Mouse (Mus musculus) right cerebral cortex, adult 2 months (tissue): ENCODE measurements around the gene Pygb.

Experiments used
- DNase-seq, 2 experiments: peaks; one replicate each; pipeline ENCODE4 v3.0.0; 2021 to 2022; ENCODE audit warnings: low spot score in 2 of 2

Gene Pygb

DNA sequence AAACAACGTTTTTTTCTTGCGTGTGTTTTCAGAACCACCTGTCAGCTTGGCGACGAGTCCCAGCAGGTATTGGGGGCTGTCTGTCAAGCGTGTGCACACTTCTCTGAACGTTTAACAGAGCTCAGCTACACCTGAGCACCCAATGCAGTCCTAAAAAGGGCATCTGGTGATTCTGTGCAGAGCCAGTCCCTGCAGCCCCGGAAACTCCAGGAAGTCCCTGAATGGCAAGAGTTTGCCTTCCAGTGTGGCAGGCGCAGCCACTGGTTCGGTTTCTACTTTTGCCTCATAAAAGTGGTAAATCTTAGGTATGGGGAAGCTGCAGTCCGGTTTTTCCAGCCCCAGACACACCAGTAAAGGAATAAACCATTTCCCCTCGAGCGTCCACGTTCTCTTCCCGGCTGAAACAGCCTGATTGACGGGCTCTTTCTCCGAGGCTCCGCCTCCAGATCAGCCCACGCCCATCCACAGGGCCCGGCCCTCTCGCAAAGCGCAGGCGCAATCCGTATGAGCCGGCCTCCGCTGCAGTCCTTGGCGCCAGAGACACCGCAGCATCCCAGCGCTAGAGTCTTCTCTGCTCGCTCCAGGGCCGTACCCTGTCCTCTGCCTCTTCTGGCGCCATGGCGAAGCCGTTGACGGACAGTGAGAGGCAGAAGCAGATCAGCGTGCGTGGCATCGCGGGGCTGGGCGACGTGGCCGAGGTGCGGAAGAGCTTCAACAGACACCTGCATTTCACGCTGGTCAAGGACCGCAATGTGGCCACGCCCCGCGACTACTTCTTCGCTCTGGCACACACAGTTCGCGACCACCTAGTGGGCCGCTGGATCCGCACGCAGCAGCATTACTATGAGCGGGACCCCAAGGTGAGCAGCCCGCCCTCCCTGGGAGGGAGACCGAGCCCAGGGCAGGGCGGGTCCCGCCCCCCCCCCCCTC is at the start of gene Pygb:
Pygb (plus strand) TSS at position 485 of the 930 bp plus-strand sequence.
- DNase-seq: peak; percentile 83 to 87

DNA sequence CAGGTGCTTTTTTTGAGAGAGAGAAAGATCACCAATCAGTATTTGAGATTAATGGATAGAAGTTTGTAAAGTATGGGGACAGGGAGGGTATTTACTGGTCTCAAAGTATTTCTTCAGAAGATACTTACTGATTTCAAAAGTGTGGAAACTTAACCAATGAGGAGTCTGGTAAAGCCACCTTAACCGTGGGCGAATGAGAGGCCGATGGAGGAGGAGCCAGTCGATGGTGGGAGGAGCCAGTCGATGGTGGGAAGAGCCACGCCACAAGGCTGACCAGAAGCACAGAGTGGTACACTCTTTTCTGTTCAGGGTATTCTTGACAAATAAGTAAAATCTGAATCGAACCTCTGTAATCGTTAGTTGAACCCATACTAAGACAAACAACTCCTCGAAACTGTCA is 48.7 kb upstream of the Pygb start:
- DNase-seq: no peak

DNA sequence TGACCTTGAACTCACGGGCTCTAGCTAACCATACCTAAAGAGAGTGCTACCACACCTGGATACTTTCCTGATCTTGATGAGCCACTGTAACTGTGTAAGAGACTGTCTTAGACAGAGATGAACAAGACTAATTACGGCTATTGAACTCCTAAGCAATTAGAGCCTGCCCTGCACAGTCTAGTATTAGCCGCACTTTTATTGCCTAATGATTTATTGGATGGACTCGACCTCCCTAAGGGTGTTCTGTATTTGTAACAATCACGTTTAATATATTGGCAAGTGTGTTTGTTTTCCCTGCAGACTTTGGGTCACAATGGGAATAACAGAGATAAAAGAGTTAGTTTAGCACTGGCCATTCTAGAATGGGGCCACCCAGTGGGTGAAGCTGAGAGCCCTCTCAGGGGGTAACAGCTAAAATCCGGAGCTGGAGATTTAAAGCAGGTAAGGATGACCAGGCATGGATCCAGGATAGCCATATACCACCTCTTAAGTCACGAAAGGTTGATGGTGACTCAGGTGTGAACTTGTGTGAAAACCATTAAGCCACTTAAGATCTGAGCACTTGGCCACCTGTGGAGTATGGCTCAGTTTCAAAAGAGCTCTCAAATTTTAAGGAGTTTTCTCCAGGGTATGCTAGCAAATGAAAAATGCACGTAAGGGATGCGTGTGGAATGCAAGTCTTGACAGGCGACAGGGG is 46.2 kb upstream of the Pygb start:
- no peak for DNase-seq

DNA sequence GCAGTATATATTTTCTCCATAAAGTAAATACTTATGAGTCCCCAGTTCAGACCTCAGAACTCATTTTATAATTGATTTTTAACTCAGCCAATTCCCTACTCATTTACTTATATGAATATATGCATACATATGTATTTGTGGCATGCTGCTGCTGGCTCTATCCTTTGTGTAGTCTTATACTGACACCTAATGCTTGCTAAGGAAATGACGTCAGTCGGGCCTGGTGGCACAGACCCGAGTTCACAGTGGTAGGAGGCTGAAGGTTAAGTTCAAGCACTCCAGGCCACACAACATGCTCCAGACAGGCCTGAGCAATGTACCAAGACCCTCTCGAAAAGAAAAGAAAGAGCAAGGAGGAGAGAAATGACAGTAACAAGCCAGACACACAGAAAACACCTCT is 45.1 kb upstream of the Pygb start:
- DNase-seq: no peak

GRCm38 (mm10) chr2:150745016-150745415 is 41.5 kb upstream of the Pygb start:
- DNase-seq: no peak

GRCm38 (mm10) chr2:150748854-150749253 is 37.7 kb upstream of the Pygb start, which contains the start of gene Entpd6:
TSS of gene Entpd6 (plus strand) at chr2:150749042.
- peak; percentile 99 for DNase-seq

DNA sequence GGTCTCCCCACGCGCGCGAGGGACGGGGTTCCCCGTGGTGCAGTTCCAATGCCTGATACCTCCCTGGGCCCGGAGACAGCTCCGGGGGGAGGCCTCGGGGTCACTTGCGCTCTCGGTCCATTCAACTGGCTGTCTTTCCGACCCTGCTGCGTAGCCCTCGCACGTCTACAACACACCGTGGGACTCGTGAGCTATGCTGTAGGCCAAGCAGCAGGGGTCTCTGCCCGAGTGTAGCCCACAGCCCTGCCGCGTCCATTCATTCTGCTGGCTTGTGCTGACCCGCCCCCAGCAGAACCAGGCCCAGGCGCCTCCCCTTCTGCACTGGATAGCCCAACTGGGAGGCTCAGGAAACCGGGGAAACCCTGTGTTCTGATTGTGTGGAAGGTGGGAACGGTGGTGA is 37.3 kb upstream of the Pygb start:
- no peak for DNase-seq

- no peak for DNase-seq
Measured at GRCm38 (mm10) chr2:150750129-150750979, 36.2 kb upstream of the Pygb start.

DNA sequence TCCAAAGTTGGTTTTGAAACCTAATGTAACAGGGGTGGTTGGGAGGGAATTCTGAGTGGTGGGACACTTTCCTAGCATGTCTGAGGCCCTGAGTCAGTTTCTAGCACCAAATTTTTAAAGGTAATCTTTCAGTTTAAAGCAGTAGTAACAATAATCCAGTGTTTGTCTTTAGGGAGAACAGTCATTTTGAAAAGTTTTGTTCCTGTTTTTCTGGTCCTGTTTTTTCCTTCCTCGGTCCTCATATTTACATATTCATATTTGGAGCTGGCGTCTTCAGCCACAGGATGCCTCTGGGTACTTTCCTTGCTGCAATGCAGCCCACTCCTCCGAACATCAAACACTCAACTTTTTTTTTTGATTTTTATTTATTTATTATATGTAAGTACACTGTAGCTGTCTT is 31.5 kb upstream of the Pygb start:
- no peak for DNase-seq

DNA sequence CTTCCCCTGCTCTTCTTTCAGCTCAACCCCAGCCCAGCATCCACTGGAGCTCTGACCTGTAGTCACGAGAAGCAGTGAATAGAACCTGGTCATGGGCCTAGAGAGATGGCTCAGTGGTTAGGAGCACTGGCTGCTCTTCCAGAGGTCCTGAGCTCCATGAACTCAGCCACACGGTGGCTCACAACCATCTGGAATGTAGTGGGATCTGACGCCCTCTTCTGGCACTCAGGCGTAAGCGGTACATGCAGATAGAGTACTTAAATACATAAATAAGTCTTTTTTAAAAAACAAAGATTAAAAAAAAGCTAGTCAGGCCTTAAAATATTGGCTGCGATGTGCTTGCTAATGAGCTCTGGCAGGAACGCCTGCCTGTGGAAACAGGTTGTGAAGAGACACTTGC is 25.1 kb upstream of the Pygb start:
- no peak for DNase-seq

DNA sequence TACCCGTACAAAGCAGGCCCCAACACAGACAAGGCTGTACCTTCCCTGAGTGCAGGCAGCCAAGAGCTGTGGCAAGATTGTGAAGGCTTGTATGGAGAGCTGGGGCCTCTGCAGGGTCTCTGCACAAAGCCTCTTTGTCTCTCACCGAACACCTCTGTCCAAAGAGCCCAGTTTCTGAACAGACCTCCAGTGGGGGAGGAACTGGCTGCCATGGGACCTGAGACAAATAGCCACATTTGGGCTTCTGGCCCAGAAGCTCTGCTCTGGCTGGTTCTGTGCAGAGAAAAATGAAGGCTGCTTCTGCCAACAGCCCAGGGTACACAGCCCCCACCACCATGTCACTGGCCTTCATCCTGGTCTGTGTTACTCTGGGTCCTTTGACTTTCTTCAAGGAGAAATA is 20.9 kb upstream of the Pygb start:
- peak in 1 of 2 experiments; percentile 35 for DNase-seq

DNA sequence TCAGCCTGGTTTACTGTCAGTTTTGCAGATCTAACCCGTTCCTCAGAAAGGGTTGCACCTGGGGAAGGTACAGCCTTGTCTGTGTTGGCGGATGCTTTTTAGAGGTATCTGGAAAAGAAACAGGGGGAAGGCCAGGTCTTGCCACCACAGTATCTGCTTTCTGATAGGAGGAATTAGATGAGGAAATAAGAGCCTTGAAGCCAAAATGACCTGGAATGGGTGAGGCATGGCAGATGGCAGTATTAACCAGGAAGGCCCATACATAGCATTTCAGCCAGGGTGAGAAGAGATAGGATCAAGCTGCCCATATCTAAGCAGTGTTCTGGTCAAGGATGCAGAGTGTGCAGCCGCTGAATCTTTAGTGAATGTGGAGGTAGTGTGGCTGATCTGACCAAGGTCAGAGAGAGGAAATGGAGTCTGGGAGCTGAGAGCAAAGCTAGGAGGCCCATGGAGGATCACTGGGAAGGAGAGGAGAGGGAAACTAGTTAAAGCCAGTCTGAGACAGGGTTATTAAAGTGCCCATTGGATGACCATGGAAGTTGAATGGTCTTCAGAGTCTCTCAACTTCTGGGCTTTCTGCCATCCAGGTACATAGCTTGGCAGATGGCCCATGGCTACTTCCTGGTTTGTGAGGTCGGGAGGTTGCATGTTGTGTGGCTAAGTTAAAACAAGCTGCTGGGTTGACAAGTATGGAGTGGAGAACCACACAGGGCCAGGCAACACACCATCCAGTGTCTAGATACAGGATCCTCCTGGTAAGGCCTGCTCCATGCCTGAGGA is 20.3 kb upstream of the Pygb start:
- no peak for DNase-seq

- DNase-seq: no peak
Measured at GRCm38 (mm10) chr2:150768678-150769077, 17.9 kb upstream of the Pygb start.

GRCm38 (mm10) chr2:150770747-150771146 is 15.8 kb upstream of the Pygb start:
- no peak for DNase-seq

- DNase-seq: no peak
Measured at GRCm38 (mm10) chr2:150771169-150771568, 15.4 kb upstream of the Pygb start.

- DNase-seq: no peak
Measured at GRCm38 (mm10) chr2:150771996-150772395, 14.5 kb upstream of the Pygb start.

DNA sequence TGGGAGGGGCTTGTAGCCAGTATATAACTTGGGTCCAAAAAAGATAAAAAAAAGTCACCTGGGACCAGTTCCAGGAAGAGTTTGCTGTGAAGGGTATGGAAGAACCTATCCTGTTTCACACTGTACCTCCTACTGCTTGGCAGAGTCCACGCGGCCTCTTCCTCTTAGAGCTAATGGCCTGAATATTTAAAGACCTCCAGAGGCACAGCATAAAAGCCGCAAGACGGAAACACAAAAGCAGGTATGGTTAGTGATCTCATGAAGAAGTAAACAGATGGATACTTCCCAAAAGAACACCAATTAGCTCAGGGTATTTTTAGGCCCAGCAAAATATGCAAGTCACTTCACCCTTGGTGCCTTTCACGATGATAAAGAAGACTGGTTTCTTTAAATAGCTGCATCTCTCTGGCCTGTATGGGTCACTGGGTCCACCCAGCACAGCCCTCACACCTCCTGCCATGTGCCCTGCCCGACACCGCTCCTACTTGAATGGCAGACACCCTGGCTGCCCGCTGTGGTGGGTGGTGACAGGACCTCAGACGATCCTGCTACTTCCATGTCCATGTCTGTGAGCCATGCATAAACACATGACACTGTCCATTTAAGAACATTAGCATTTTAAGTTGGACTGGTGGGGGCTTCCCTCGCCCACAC is 13.9 kb upstream of the Pygb start:
- no peak for DNase-seq

- DNase-seq: no peak
Measured at GRCm38 (mm10) chr2:150782801-150783200, 3.7 kb upstream of the Pygb start.

GRCm38 (mm10) chr2:150787234-150787771 is 768 bp downstream of the Pygb start:
- DNase-seq: no peak
